Mouse (Mus musculus) limb, embryonic 13.5 days (tissue): ENCODE results near the gene Ybx3. TPM values are rescaled to one million over a fixed set of nuclear protein-coding genes. Genes with fewer than 3 reads are reported as not detected.

Experiments used
- ATAC-seq: fragments of 200-750 bp; cut with Nextera tagmentation; 2 replicates; pipeline ENCODE4 v1.8.0; 2017; ENCODE audit warnings: low read depth, moderate number of reproducible peaks, moderate TSS enrichment; ENCODE audit not compliant: low FRiP score
- H3K27ac ChIP-seq: fragments of 300-500 bp; sonication (generic); 2 replicates; pipeline ENCODE4 v1.5.1; 2015; ENCODE audit warnings: inconsistent platforms, mild to moderate bottlenecking, moderate library complexity
- H3K27me3 ChIP-seq: fragments of 300-500 bp; sonication (generic); 2 replicates; pipeline ENCODE4 v1.6.1; 2015; ENCODE audit warnings: mild to moderate bottlenecking, inconsistent platforms
- H3K36me3 ChIP-seq: fragments of 300-500 bp; sonication (generic); 2 replicates; pipeline ENCODE4 v1.6.1; 2015; ENCODE audit warnings: inconsistent platforms, mild to moderate bottlenecking, moderate library complexity
- H3K4me1 ChIP-seq: fragments of 300-500 bp; sonication (generic); 2 replicates; pipeline ENCODE4 v1.6.1; 2015; ENCODE audit warnings: inconsistent platforms
- H3K4me2 ChIP-seq: fragments of 300-500 bp; sonication (generic); replicated peaks from 2 replicates; pipeline ENCODE4 v1.6.1; 2015; ENCODE audit warnings: inconsistent platforms, mild to moderate bottlenecking, moderate library complexity
- H3K4me3 ChIP-seq: fragments of 300-500 bp; sonication (generic); 2 replicates; pipeline ENCODE4 v1.5.1; 2015; ENCODE audit warnings: moderate library complexity, mild to moderate bottlenecking, inconsistent platforms
- H3K9ac ChIP-seq: fragments of 300-500 bp; sonication (generic); 2 replicates; pipeline ENCODE4 v1.6.1; 2015; ENCODE audit warnings: mild to moderate bottlenecking, inconsistent platforms
- H3K9me3 ChIP-seq: fragments of 300-500 bp; sonication (generic); 2 replicates; pipeline ENCODE4 v1.6.1; 2016; ENCODE audit warnings: inconsistent platforms
- WGBS: fragments of 180-500 bp; shearing (Covaris S2); methylation state at CpG from one replicate; pipeline ENCODE4 v1.1.7; 2015; 5-methylcytosine and 5-hydroxymethylcytosine counted together
- polyA plus RNA-seq: library from polyadenylated mRNA; unstranded; fragments of >200 nt; fragmentation: Nextera tagmentation; extraction: Ambion mirVana; gene quantifications from 2 replicates; pipeline ENCODE4 v1.2.1, GENCODE M21; 2015

Gene Ybx3
- polyA plus RNA-seq, 1 experiment from 2014 or later: 43.5 TPM

DNA sequence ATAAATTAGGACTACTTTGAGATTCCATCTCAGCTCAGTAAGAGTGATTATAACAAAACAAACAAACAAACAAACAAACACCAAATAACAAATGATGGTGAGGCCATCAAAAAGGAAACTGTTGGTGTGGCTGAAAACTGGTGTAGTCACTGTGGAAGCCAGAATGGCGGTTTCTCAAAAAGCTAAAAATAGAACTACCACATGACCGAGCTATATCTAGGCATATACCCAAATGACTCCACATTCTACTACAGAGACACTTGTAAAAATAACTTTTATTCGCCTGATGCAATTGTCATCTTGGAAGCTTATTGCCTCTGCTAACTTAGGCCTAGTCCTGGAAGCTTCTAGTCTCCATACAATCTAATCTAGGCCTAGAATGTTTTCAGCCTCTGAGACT is 16.0 kb upstream of the Ybx3 start:
- 77% methylated on average over 3 of the region's 3 CpGs for WGBS

DNA sequence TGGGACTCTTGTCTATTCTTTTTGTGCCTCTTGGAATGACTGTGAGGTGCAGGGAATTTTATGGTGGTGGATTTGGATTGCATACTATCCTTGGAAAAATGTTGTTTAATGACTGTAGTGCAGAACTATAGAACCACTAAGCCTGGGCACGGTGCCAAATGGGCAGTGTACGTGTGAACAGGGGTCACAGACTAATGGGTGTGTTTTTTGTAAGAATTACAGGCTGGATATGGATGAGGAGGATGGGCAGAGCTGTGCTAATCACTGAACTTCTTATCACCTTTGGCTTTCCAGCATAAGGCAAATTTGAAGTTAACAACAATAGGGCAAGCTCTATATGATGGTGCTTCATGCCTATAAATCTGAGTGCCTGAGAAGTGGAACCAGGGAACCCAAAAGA is 14.8 kb upstream of the Ybx3 start:
- WGBS: 52% methylated on average over 2 of the region's 2 CpGs
- H3K27ac ChIP-seq: no peak overlapping the region
- H3K4me3 ChIP-seq: no peak overlapping the region
- no peaks in the 10 kb centered on the region for H3K9me3 ChIP-seq
- no peak overlapping the region for H3K4me2 ChIP-seq
- no peaks in the 10 kb centered on the region for H3K27me3 ChIP-seq
- ATAC-seq: no peak
- no peak overlapping the region for H3K9ac ChIP-seq
- no peaks in the 10 kb centered on the region for H3K4me1 ChIP-seq
- no peaks in the 10 kb centered on the region for H3K36me3 ChIP-seq

More for the DNA sequence above, 16.0 kb upstream of the Ybx3 start:
- Histone ChIP-seq H3K9ac (no peak overlapping the region), H3K4me2 (no peak overlapping the region), H3K36me3 (no peaks in the 10 kb centered on the region), H3K9me3 (no peaks in the 10 kb centered on the region), H3K4me1 (no peaks in the 10 kb centered on the region), H3K4me3 (no peak overlapping the region), H3K27ac (no peak overlapping the region), H3K27me3 (no peaks in the 10 kb centered on the region)
- no peak for ATAC-seq

DNA sequence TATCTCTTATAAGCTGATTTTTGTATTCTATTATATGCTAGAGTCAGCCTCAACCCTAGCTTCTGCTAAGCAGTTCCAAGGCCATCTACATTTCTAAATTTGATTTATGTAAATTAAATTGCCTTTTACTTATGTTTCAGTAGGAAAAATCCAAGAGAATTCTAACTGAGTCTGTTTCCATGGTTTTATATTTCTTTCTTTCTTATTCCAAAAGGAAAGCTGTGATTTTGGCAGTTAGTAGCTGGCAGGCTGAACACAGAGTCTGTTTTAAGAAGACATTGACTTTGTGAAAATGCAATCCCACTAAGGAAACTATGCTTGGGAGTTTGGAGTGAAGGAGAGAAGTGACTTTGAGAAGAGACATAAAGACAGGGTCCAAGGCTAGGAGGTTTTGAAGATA is 14.3 kb upstream of the Ybx3 start:
- no peak for ATAC-seq
- Histone ChIP-seq H3K27ac (no peak overlapping the region), H3K36me3 (no peaks in the 10 kb centered on the region), H3K4me3 (no peak overlapping the region), H3K9ac (no peak overlapping the region), H3K4me2 (no peak overlapping the region), H3K9me3 (no peaks in the 10 kb centered on the region), H3K27me3 (no peaks in the 10 kb centered on the region), H3K4me1 (no peaks in the 10 kb centered on the region)

DNA sequence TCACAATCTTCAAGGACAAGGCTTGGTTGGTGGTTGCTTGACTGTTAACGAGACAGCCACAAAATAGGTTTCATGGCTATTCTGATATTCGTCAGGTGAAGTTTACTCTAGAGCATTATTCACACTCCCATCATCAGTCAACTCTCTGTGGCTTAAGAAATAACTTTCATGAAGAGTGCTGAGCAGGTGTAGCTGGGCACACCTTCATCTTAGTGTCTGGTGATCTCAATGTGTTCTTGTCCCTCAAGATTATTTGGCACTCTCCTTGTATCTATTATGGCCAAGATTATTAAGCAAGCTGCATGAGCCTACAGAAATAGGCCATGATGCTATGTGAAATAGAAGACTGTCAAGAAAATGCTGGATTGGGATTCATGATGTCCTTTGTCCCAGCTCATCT is 13.0 kb upstream of the Ybx3 start:
- WGBS: 88% methylated on average over 2 of the region's 2 CpGs
- Histone ChIP-seq H3K4me2 (no peak overlapping the region), H3K4me3 (no peak overlapping the region), H3K27me3 (no peaks in the 10 kb centered on the region), H3K4me1 (no peaks in the 10 kb centered on the region), H3K27ac (no peak overlapping the region), H3K9ac (no peak overlapping the region), H3K36me3 (no peaks in the 10 kb centered on the region), H3K9me3 (no peaks in the 10 kb centered on the region)
- ATAC-seq: no peak

DNA sequence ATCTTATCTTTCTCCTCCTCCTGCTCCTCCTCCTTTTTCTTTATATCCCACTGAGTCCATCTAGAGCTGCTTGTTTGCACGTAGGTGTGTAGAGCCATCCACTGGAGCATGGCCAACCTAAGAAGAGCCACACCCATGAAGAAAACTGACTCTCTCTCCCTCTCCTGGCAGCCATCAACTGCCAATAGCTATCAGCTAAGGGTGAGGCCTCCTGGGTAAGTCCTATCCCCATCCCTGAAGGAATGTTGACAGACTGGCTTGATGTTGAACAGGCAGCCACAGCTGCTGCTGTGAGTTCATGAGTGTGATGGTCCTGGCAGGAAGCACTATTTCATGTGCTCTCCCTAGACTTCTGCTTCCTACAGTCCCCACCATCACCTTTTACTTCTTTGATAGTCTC is 8.4 kb upstream of the Ybx3 start:
- no peaks in the 10 kb centered on the region for H3K36me3 ChIP-seq
- no peak for ATAC-seq

DNA sequence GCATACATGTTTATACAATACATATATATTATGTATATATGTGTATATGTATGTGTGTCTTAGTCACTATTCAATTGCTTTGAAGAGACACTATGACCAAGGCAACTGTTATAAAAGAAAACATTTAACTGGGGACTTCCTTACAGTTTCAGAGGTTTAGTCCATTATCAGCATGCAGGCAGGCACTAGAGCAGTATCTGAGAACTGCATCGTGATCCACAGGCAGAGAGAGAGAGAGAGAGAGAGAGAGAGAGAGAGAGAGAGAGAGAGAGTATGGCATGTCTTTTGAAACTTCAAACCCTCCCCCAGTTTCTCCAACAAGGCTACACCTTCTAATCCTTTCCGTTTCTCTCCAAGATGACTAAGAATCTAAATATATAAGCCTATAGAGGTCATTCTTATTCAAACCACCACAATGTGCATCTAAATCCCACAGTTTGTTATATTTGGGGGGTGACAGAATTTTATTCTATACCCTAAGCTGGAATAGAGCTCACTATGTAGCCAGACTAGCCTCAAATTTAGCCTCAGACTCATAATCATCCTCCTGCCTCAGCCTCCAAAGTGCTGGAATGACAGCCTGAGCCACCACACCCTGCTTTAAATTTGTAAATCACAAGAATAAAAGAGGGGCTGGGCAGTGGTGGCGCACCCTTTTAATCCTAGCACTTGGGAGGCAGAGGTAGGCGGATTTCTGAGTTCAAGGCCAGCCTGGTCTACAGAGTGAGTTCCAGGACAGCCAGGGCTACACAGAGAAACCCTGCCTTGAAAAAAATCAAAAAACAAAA is 5.8 kb upstream of the Ybx3 start:
- WGBS: 77% methylated on average over 4 of the region's 4 CpGs
- no peak overlapping the region for H3K9ac ChIP-seq
- H3K4me2 ChIP-seq: no peak overlapping the region
- H3K4me1 ChIP-seq: 0 out of 2 replicates have a peak, but pooled peaks cover under 1% of the 10 kb centered on the region
- H3K4me3 ChIP-seq: no peak overlapping the region
- no peak for ATAC-seq
- H3K27me3 ChIP-seq: no peaks in the 10 kb centered on the region
- no peaks in the 10 kb centered on the region for H3K9me3 ChIP-seq
- no peaks in the 10 kb centered on the region for H3K36me3 ChIP-seq
- H3K27ac ChIP-seq: no peak overlapping the region

More for the DNA sequence above, 8.4 kb upstream of the Ybx3 start:
- Histone ChIP-seq H3K27me3 (no peaks in the 10 kb centered on the region), H3K27ac (no peak overlapping the region), H3K9me3 (no peaks in the 10 kb centered on the region), H3K4me1 (no peaks in the 10 kb centered on the region), H3K4me3 (no peak overlapping the region), H3K9ac (no peak overlapping the region), H3K4me2 (no peak overlapping the region)
- WGBS: 55% methylated on average over 1 of the region's 1 CpGs

DNA sequence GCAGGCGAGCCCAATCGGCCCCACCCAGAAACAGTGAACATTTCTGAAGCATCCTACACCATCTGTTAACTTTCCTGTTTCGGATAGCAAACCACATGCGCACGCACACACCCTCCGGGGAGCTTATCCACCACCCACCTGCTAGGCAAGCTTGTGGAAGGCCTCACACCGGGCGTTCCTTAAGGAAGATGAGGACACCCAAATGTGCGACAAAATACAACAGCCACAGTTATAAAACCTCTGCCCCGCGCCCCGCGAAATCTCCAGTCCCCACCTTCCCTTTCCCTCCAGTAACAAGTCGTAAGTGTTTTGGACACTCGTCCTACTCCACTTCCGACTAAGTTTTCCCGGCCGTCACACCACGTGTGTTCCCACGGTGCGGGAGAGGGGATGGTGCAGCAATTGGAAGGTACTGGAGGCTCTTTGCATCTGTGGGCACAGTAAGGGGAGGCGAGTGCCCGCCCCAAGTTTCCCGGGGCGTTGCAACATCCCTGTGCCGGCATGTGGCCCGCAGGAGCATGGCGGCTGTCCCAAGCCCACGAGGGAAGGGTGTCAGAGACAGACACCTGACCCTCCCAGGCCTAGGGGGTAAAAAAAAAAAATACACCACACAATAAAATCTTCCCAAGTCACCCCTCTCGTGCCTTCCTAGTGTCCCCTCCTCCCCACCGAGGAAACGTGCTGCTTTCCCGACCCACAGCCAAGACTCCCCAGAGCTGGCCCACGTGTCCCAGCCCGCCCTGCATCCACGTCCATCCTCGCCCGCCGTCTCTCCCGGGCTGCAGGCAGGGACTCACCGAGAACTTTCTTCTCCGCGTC is 846 bp downstream of the Ybx3 start:
- H3K9me3 ChIP-seq: no peaks in the 10 kb centered on the region
- peak; percentile 30 for ATAC-seq
- peak overlapping the region; percentile 80 for H3K4me3 ChIP-seq
- H3K9ac ChIP-seq: peak overlapping the region; percentile 91
- H3K36me3 ChIP-seq: no peaks in the 10 kb centered on the region
- H3K4me2 ChIP-seq: peak overlapping the region; percentile 86
- peak overlapping the region; percentile 79; the same call in 1 of the 2 replicates for H3K27ac ChIP-seq
- no peaks in the 10 kb centered on the region for H3K27me3 ChIP-seq
- peaks cover 44% of the 10 kb centered on the region for H3K4me1 ChIP-seq
- under 1% methylated on average over 43 of the region's 43 CpGs for WGBS

DNA sequence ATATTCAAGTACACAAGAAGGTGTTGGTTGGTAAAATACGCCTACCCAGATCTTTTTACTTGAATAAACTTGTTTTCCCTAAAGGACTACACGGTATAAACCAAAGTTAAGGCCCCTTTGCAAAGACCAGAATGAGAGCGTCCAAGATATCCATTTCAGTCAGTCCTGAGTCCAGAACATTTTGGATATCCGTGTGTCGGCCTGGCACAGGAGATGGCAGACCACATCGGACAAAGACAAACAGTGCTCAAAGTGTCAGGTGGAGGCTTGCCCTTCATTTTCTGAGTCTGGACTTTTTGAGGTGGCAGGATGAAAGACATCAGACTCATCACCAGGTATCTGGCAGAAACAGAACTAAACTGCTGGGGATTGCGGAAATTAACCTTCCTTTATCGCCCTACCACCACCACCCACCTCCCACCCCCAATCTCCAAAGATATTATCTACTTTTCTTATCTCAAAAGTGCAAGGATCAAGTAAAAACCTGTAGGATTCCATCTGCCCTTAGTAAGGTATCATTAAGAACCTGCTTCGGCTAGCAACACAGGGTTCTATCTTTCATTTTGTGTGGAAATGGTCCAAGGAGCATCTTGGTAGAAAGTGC is 1.8 kb downstream of the Ybx3 start:
- no peak for ATAC-seq
- H3K4me3 ChIP-seq: peak overlapping the region; percentile 80
- H3K27ac ChIP-seq: no peak overlapping the region
- 52% methylated on average over 9 of the region's 9 CpGs for WGBS
- H3K36me3 ChIP-seq: no peaks in the 10 kb centered on the region
- H3K9me3 ChIP-seq: no peaks in the 10 kb centered on the region
- peak overlapping the region; percentile 91 for H3K9ac ChIP-seq
- peaks cover 46% of the 10 kb centered on the region for H3K4me1 ChIP-seq
- H3K4me2 ChIP-seq: peak overlapping the region; percentile 86
- H3K27me3 ChIP-seq: no peaks in the 10 kb centered on the region

DNA sequence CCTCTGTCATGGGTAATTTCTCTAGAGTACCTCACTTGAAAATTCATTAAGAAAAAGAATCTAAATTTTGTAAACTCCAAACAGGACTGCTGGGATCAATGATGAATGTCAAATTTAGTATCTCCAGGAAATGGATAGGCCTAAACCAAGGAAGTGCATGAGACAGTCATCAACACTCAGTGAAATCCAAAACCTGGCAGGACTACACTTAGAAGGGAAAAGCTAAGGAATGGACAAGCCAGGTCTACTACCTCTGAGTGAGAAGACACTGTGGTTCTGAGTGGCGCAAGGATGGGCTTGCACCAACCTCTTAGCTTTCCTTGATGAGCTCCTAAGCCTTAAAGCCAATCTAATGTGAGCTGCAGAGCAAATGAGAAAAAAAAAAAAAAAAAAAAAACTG is 2.8 kb downstream of the Ybx3 start:
- H3K4me1 ChIP-seq: peaks cover 46% of the 10 kb centered on the region
- WGBS: 92% methylated on average over 1 of the region's 1 CpGs
- peaks cover under 1% of the 10 kb centered on the region; the same call in 1 of the 2 replicates for H3K36me3 ChIP-seq
- no peak overlapping the region for H3K9ac ChIP-seq
- no peak overlapping the region for H3K4me3 ChIP-seq
- no peaks in the 10 kb centered on the region for H3K9me3 ChIP-seq
- 0 out of 2 replicates have a peak overlapping the region, but pooled peaks have one; percentile 9 for H3K4me2 ChIP-seq
- H3K27me3 ChIP-seq: no peaks in the 10 kb centered on the region
- no peak overlapping the region for H3K27ac ChIP-seq
- ATAC-seq: no peak

DNA sequence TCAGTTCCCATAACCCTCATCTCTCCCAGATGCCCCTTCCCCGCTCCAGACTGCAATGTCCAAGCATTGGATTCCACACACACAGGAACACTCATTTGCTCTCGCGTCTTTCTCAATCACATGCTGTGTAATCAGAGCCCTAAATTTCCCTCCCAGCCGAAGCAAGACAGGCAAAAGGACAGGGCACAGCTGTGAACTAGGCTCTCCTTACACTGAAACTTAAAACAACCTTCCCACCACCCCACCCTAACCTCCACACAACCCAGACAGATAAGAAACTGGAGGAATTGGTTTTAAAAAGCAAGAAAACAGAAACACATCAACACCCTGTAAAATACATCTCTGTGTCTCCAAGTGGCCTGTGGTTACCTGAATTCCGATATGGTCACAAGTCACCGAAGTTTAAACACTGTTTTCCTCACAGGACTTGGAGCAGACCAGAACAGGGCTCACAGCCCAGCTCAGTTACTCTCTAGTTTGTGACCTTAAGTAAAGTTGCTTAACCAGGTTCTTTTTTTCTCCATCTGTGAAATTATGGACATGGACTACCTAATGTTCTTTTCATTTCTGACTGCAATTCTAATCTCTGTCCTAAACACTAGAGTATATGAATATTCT is 4.5 kb downstream of the Ybx3 start:
- 0 out of 2 replicates have a peak, but pooled peaks have one; percentile 7 for ATAC-seq
- no peak overlapping the region for H3K27ac ChIP-seq
- no peaks in the 10 kb centered on the region for H3K9me3 ChIP-seq

DNA sequence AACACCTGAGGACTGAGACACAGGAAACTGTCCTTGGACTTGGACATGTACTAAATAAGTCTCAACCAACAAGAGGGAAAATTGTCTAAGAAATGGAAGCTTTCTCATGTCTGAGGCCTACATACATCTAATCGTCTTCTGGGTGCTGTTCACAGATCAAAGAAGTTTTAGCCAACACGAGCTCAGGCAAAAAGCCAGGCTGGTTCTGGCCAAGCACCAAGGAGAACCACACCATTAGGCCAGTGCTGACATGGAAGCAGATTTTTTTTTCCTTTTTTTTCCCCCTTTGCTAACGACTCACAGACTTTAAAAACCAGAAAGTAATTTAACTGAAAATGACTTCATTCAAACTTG is 5.3 kb downstream of the Ybx3 start:
- Histone ChIP-seq H3K4me3 (no peak overlapping the region), H3K27me3 (no peaks in the 10 kb centered on the region), H3K9me3 (no peaks in the 10 kb centered on the region), H3K36me3 (peaks cover 25% of the 10 kb centered on the region), H3K27ac (no peak overlapping the region), H3K4me2 (peak overlapping the region; percentile 16), H3K4me1 (peaks cover 41% of the 10 kb centered on the region), H3K9ac (no peak overlapping the region)
- no peak for ATAC-seq
- WGBS: 39% methylated on average over 3 of the region's 3 CpGs

More for the DNA sequence above, 4.5 kb downstream of the Ybx3 start:
- peaks cover 17% of the 10 kb centered on the region for H3K36me3 ChIP-seq
- 38% methylated on average over 6 of the region's 6 CpGs for WGBS
- peaks cover 43% of the 10 kb centered on the region for H3K4me1 ChIP-seq
- H3K4me2 ChIP-seq: 0 out of 2 replicates have a peak overlapping the region, but pooled peaks have one; percentile 3
- H3K9ac ChIP-seq: no peak overlapping the region
- no peaks in the 10 kb centered on the region for H3K27me3 ChIP-seq
- no peak overlapping the region for H3K4me3 ChIP-seq
